In genomic region chr9:90128636-90129201, GRCm38 (mm10) we compare ENCODE assay signal across 13 mouse cellular contexts. TPM values are rescaled to one million over a fixed set of nuclear protein-coding genes. Genes with fewer than 3 reads are reported as not detected.
"Had no signal": no experiment of that assay in that cellular context is flagged by ENCODE, and none has a peak within 500 bp of the region (broad histone marks: within the 10 kb centered on the region; RNA-seq: fewer than 3 reads in every experiment).

No protein-coding gene starts in this region.

- H3K4me3 ChIP-seq: limb, embryonic 13.5 days; midbrain, embryonic 12.5 days; stomach, embryonic 15.5 days had no signal

- H3K9me3 ChIP-seq: limb, embryonic 13.5 days; midbrain, embryonic 12.5 days; stomach, embryonic 15.5 days had no signal

- H3K9ac ChIP-seq: limb, embryonic 13.5 days; liver, embryonic 14.5 days; midbrain, embryonic 12.5 days; stomach, embryonic 15.5 days had no signal

- H3K36me3 ChIP-seq: limb, embryonic 13.5 days; midbrain, embryonic 12.5 days; stomach, embryonic 15.5 days had no signal

- H3K27me3 ChIP-seq: midbrain, embryonic 12.5 days; stomach, embryonic 15.5 days had no signal

- H3K4me1 ChIP-seq: stomach, embryonic 15.5 days had no signal

- ATAC-seq: lung, postnatal 0 days; midbrain, embryonic 16.5 days had no signal

- H3K27ac ChIP-seq: limb, embryonic 13.5 days; liver, embryonic 14.5 days; midbrain, embryonic 12.5 days; stomach, embryonic 15.5 days had no signal

- H3K4me2 ChIP-seq: limb, embryonic 13.5 days; midbrain, embryonic 12.5 days; stomach, embryonic 15.5 days had no signal

- DNase-seq: kidney, postnatal 14 days; left cerebral cortex, postnatal 4 days; lung, adult 18-20 months; right cerebral cortex, postnatal 14 days; thymus, adult 2 months; thymus, postnatal 25 days had no signal

RNA-seq across cellular contexts. Expression of gene Adamts7, which starts 34.1 kb away (rescaled TPM):
- total RNA-seq: megakaryocyte-erythroid progenitor cell, adult 5-6 weeks had no signal
